In the genomic region with DNA sequence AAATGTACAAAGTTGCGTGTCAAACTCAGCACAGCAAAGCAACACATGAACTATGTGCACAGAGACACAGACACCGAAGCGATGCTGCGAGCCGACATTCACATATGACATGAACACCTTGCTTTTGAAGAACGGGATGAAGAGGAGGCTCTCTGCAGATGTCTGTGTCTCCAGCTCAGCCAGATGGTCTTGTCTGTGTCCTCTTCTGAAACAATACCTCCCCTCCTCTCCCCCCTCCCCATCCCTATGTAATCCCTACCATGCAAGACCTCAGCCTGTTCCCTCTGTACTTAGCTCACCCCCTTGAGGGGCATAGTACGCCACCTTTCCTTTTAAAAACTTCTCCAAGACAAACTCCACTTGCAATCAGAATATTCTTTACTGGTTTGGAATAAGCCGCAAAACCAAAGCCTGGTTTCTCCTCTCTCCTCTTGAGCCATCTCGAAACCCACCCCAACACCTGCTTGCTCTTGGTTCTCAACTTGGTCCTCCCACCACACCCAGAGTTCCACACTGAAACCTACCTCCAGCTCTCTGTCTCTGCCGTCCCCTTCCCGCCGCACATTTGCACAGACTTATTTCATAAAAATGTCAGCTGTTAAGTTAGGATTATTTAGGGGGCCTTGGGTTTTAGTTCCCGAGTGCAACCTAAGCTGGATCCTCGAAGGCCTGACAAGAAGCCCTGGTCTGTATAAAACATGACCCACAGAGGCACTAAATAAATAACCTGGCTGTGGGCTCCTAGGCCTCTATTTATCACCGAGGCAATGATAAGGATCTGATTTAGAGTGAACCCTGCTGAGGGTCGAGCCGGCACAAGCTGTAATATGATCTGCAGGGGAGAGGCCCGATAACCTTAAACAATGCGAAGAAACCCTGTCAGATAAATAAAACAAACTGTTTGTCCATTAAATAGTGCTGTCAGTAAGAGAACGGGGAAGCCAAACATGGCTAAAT, we compare ENCODE assay signal across 30 mouse cellular contexts.
DNase-seq lines count a peak whose midpoint lies in the region; ATAC-seq lines count a peak whose summit lies in the region.
"Had no signal": no experiment of that assay in that cellular context is flagged by ENCODE, and none has a peak within 500 bp of the region (broad histone marks: within the 10 kb centered on the region; RNA-seq: fewer than 3 reads in every experiment).

No protein-coding gene starts in this region.

- no peaks in the 10 kb centered on the region for H3K36me3 ChIP-seq in kidney, embryonic 16.5 days (ENCODE audit: insufficient read depth, low read length)
- H3K36me3 ChIP-seq: G1E; hindbrain, embryonic 15.5 days; limb, embryonic 15.5 days; liver, embryonic 13.5 days; neural tube, embryonic 13.5 days had no signal

- no peaks in the 10 kb centered on the region for H3K9me3 ChIP-seq in kidney, embryonic 16.5 days (ENCODE audit: low read length)
- H3K9me3 ChIP-seq: hindbrain, embryonic 15.5 days; limb, embryonic 15.5 days; liver, embryonic 13.5 days; neural tube, embryonic 13.5 days had no signal

- ATAC-seq in kidney, embryonic 16.5 days (ENCODE audit: low FRiP score, low TSS enrichment), result peak; percentile 84
- ATAC-seq: inflammation-experienced regulatory T-cells, adult 6 months; lung, postnatal 0 days had no signal

- peak; percentile 65 for DNase-seq in heart, adult 11 months
- DNase-seq in heart, adult 9 months (ENCODE audit: low spot score in 2 of 2), result no peak
- no peak for DNase-seq in kidney, postnatal 4 days
- peak; percentile 9 for DNase-seq in R1 (ENCODE audit: low read depth, low spot score)
- peak; percentile 47 for DNase-seq in embryo, embryonic 9.5 days (ENCODE audit: extremely low spot score)
- DNase-seq in adrenal gland, postnatal 14 days, result no peak
- DNase-seq: adrenal gland, postnatal 25 days; cerebellum, adult 11-12 months; cerebellum, postnatal 10 days; gastrocnemius, postnatal 10 days; heart, postnatal 4 days; kidney, adult 2 months; kidney, postnatal 36 days; layer of hippocampus, postnatal 36 days; left cerebral cortex, postnatal 4 days; liver, embryonic 13.5 days; lung, adult 18-20 months; lung, postnatal 4 days; thymus, postnatal 4 days had no signal

- no peak overlapping the region for H3K4me2 ChIP-seq in kidney, embryonic 16.5 days (replicated peaks; ENCODE audit: low read depth, low read length)
- H3K4me2 ChIP-seq: heart, embryonic 11.5 days; hindbrain, embryonic 15.5 days; limb, embryonic 15.5 days; liver, embryonic 13.5 days; neural tube, embryonic 13.5 days had no signal

- no peak overlapping the region for H3K4me3 ChIP-seq in kidney, embryonic 16.5 days (ENCODE audit: low read length)
- H3K4me3 ChIP-seq: erythroblast, embryonic 14.5 days; hindbrain, embryonic 15.5 days; limb, embryonic 15.5 days; liver, embryonic 13.5 days; megakaryocyte, embryonic 14.5 days; myocyte; neural tube, embryonic 13.5 days had no signal

- WGBS in kidney, embryonic 16.5 days, result 33% methylated on average over 20 of the region's 20 CpGs

- peak overlapping the region; percentile 16; the same call in 1 of the 2 replicates for H3K27ac ChIP-seq in kidney, embryonic 16.5 days (ENCODE audit: low read length)
- H3K27ac ChIP-seq: hindbrain, embryonic 15.5 days; limb, embryonic 15.5 days; liver, embryonic 13.5 days; neural tube, embryonic 13.5 days had no signal

- no peak overlapping the region for H3K9ac ChIP-seq in kidney, embryonic 16.5 days (replicated peaks; ENCODE audit: low read length)
- H3K9ac ChIP-seq: hindbrain, embryonic 15.5 days; limb, embryonic 15.5 days; liver, embryonic 13.5 days; neural tube, embryonic 13.5 days had no signal

- H3K27me3 ChIP-seq in kidney, embryonic 16.5 days (ENCODE audit: insufficient read depth, low read length), result no peaks in the 10 kb centered on the region
- H3K27me3 ChIP-seq: hindbrain, embryonic 15.5 days; limb, embryonic 15.5 days; liver, embryonic 13.5 days; megakaryocyte, embryonic 14.5 days had no signal

- H3K4me1 ChIP-seq in kidney, embryonic 16.5 days (ENCODE audit: insufficient read depth, low read length), result peaks cover 12% of the 10 kb centered on the region
- H3K4me1 ChIP-seq: hindbrain, embryonic 15.5 days; limb, embryonic 15.5 days; liver, embryonic 13.5 days; megakaryocyte, embryonic 14.5 days; neural tube, embryonic 13.5 days had no signal

Comparison
In these comparisons a context has a peak if more than half of its experiments do, and no peak if none do; other contexts are left out.
1. DNase-seq: peak in heart, adult 11 months (single experiment), R1 (single experiment) and embryo, embryonic 9.5 days (single experiment); none in heart, adult 9 months (0 of 2), kidney, postnatal 4 days (0 of 2) and adrenal gland, postnatal 14 days (single experiment).